Mouse (Mus musculus): ENCODE measurements around the gene Tle2.

Gene Tle2

GRCm38 (mm10) chr10:81553807-81554755 lies 20.3 kb upstream of the Tle2 start:
- DNase-seq (ENCODE audit: low read depth, low spot score): no peak

- DNase-seq (ENCODE audit: low read depth, low spot score): peak; percentile 42
These were observed 18.1 kb upstream of the Tle2 start for GRCm38 (mm10) chr10:81556282-81556681.

GRCm38 (mm10) chr10:81557491-81557890 lies 16.9 kb upstream of the Tle2 start:
- DNase-seq (ENCODE audit: low read depth, low spot score): no peak

GRCm38 (mm10) chr10:81559163-81559626 lies 15.2 kb upstream of the Tle2 start, which contains the start of gene Aes:
Gene Aes (plus strand): TSS chr10:81559488.
- peak; percentile 80 for DNase-seq (ENCODE audit: low read depth, low spot score)

GRCm38 (mm10) chr10:81559627-81560539 lies 14.5 kb upstream of the Tle2 start:
- peak; percentile 78 for DNase-seq (ENCODE audit: low read depth, low spot score)

- peak; percentile 94 for DNase-seq (ENCODE audit: low read depth, low spot score)
These were observed 13.5 kb upstream of the Tle2 start for GRCm38 (mm10) chr10:81560719-81561459.

GRCm38 (mm10) chr10:81562411-81562810 lies 11.9 kb upstream of the Tle2 start:
- DNase-seq (ENCODE audit: low read depth, low spot score): no peak

- no peak for DNase-seq (ENCODE audit: low read depth, low spot score)
These were observed 10.9 kb upstream of the Tle2 start for GRCm38 (mm10) chr10:81563481-81563880.

GRCm38 (mm10) chr10:81564216-81564615 lies 10.1 kb upstream of the Tle2 start:
- no peak for DNase-seq (ENCODE audit: low read depth, low spot score)

GRCm38 (mm10) chr10:81564734-81565133 lies 9.6 kb upstream of the Tle2 start:
- peak; percentile 67 for DNase-seq (ENCODE audit: low read depth, low spot score)

GRCm38 (mm10) chr10:81565257-81566228 lies 8.8 kb upstream of the Tle2 start:
- no peak for DNase-seq (ENCODE audit: low read depth, low spot score)

- DNase-seq (ENCODE audit: low read depth, low spot score): no peak
These were observed 5.8 kb upstream of the Tle2 start for GRCm38 (mm10) chr10:81568381-81569191.

GRCm38 (mm10) chr10:81569507-81570237 lies 4.7 kb upstream of the Tle2 start:
- no peak for DNase-seq (ENCODE audit: low read depth, low spot score)

- DNase-seq (ENCODE audit: low read depth, low spot score): no peak
These were observed 4.0 kb upstream of the Tle2 start for GRCm38 (mm10) chr10:81570238-81570800.

GRCm38 (mm10) chr10:81570831-81571500 lies 3.4 kb upstream of the Tle2 start:
- peak; percentile 85 for DNase-seq (ENCODE audit: low read depth, low spot score)

GRCm38 (mm10) chr10:81571501-81571876 lies 2.9 kb upstream of the Tle2 start:
- peak; percentile 90 for DNase-seq (ENCODE audit: low read depth, low spot score)

GRCm38 (mm10) chr10:81572133-81572671 lies 2.2 kb upstream of the Tle2 start:
- DNase-seq (ENCODE audit: low read depth, low spot score): no peak

All from CD4-positive helper T cell, adult 2 months (primary cell).